Mouse (Mus musculus): ENCODE data around the gene Hdac4.
A peak's percentile ranks its signal among the peaks of the same experiment; 100 is the strongest.

DNA sequence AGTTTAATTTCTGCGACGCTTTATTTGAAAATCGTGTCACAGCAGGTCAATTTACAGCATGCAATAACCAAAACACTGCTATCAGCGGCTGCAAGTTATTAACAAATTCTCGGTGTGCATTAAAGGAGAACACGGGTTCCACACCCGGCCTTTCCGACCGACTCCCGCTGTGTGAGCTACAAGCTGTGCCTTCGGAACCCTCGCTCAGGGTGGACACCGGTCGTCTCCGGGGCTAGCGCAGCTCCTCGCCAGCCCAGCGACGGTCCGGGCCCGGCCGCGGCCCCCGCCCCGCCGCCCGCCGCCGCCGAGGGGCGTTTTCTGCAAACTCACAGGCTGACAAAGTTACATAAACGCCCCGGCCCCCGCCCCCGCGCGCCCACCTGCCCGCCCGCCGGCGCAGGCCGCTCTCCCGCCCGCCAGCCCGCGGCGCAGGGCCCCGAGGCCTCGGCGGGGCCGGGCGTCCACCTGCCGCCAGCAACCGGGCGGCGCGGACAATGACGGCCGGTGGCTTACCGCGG is 16.0 kb downstream of the Hdac4 start:
- TF ChIP-seq POLR2A (IDR thresholded peaks at IDR 0.05; ENCODE audit: control insufficient read depth, low read depth, low read length) (peak; percentile 4; the same call in 1 of the 2 replicates), CTCF (IDR thresholded peaks at IDR 0.05; ENCODE audit: control insufficient read depth, insufficient read depth, insufficient replicate concordance, low read depth, low read length) (no peak)

Data from testis, adult 2 months (tissue).